Mouse (Mus musculus): ENCODE results near the gene Sapcd1. TPM values are rescaled to one million over a fixed set of nuclear protein-coding genes. Genes with fewer than 3 reads are reported as not detected.

The Sapcd1 gene
- polyA plus RNA-seq, 1 experiment = 0.87 TPM

DNA sequence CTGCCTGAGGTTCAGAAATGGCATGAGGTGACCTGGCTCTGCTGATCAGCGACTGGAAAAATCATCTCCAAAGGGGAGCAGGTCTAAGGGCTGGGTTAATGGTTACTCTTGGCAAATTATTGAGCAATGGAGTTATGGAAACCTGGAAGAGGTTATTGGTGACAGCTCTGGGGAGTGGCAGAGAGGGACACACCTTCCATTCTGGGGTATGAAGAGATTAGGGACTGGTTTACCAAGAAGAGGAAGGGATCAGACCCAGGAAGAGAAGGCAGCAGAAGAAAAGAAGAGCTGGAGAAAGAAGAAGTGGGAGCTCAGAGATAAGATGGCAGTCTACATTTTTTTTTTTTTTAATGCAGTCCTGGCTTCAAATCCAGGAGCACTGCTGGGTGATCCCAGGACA, 19.9 kb upstream of the Sapcd1 start:
- peaks cover 29% of the 10 kb centered on the region for H3K4me1 ChIP-seq (ENCODE audit: control insufficient read depth, insufficient read depth, insufficient read length, low read length)
- H3K36me3 ChIP-seq (ENCODE audit: control insufficient read depth, insufficient read depth, low read length) = peaks cover 7% of the 10 kb centered on the region
- 16% methylated on average over 1 of the region's 1 CpGs for WGBS
- TF ChIP-seq POLR2A (IDR thresholded peaks at IDR 0.05; ENCODE audit: low read depth, low read length) (no peak; the same call in 1 of the 2 replicates), CTCF (IDR thresholded peaks at IDR 0.05; ENCODE audit: extremely low read depth, insufficient read length, insufficient replicate concordance, low read depth, low read length) (no peak)
- peak overlapping the region; percentile 27; the same call in 1 of the 2 replicates for H3K4me3 ChIP-seq (ENCODE audit: low read depth, low read length)
- peak overlapping the region; percentile 97 for H3K27ac ChIP-seq (ENCODE audit: insufficient read depth, low read depth, low read length)
- H3K27me3 ChIP-seq (ENCODE audit: control insufficient read depth, insufficient read depth, low read length) = no peaks in the 10 kb centered on the region

DNA sequence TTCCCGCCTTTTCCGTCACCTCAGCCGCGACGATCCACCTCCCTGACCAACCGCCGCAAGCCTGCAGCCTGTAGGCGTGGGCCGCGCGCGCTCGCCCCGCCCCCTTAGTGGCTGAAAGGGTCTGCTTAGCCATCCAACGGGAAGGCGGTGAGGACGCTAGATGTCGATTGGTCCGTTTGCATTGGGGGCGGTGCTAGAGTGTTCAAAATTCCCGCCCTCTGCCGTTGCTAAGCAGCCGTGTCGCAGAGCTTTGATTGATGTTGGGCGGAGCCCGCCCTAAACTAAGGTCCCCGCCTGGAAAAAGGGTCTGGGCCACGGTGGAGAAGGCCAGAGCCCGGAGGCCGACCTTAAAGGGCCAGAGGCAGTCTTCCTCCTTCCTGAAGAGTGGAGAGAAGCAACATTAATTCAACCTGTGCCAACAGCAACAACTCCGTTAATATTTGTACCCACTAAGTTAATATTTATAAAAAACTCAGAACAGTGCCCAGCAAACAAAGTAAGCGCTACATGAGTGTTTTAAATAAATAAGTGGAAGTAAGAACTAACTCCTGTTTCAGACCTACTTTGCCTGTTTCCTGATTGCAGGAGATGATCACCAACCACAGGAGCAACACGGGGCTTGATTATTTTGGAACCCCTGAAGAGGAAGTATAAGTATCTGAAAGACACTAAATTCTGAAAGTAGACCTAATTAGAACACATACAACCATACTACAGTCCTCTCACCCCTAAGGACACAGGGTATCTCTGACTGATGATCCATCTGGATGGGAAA, 19.1 kb upstream of the Sapcd1 start, which contains the start of gene Msh5:
TSS of gene Msh5 (minus strand) at position 65 of the 775 bp plus-strand sequence.
- Histone ChIP-seq H3K4me1 (ENCODE audit: control insufficient read depth, insufficient read depth, insufficient read length, low read length) (peaks cover 22% of the 10 kb centered on the region), H3K36me3 (ENCODE audit: control insufficient read depth, insufficient read depth, low read length) (no peaks in the 10 kb centered on the region), H3K27ac (ENCODE audit: insufficient read depth, low read depth, low read length) (peak within 1 kb of the TSS; percentile 97), H3K27me3 (ENCODE audit: control insufficient read depth, insufficient read depth, low read length) (no peaks in the 10 kb centered on the region), H3K4me3 (ENCODE audit: low read depth, low read length) (peak within 1 kb of the TSS; percentile 65)
- TF ChIP-seq CTCF (IDR thresholded peaks at IDR 0.05; ENCODE audit: extremely low read depth, insufficient read length, insufficient replicate concordance, low read depth, low read length) (no peak), POLR2A (IDR thresholded peaks at IDR 0.05; ENCODE audit: low read depth, low read length) (no peak; the same call in 1 of the 2 replicates)
- WGBS = under 1% methylated on average over 33 of the region's 33 CpGs

- peak overlapping the region; percentile 26; the same call in 1 of the 2 replicates for H3K27ac ChIP-seq (ENCODE audit: insufficient read depth, low read depth, low read length)
- no peaks in the 10 kb centered on the region for H3K36me3 ChIP-seq (ENCODE audit: control insufficient read depth, insufficient read depth, low read length)
- TF ChIP-seq POLR2A (IDR thresholded peaks at IDR 0.05; ENCODE audit: low read depth, low read length) (peak; percentile 51; the same call in 1 of the 2 replicates), CTCF (IDR thresholded peaks at IDR 0.05; ENCODE audit: extremely low read depth, insufficient read length, insufficient replicate concordance, low read depth, low read length) (no peak)
- no peaks in the 10 kb centered on the region for H3K27me3 ChIP-seq (ENCODE audit: control insufficient read depth, insufficient read depth, low read length)
- whole genome bisulfite sequencing = 4% methylated on average over 48 of the region's 48 CpGs
- peaks cover 21% of the 10 kb centered on the region for H3K4me1 ChIP-seq (ENCODE audit: control insufficient read depth, insufficient read depth, insufficient read length, low read length)
- peak overlapping the region; percentile 65 for H3K4me3 ChIP-seq (ENCODE audit: low read depth, low read length)
Observed at GRCm38 (mm10) chr17:35045807-35046680, 18.2 kb upstream of the Sapcd1 start.

DNA sequence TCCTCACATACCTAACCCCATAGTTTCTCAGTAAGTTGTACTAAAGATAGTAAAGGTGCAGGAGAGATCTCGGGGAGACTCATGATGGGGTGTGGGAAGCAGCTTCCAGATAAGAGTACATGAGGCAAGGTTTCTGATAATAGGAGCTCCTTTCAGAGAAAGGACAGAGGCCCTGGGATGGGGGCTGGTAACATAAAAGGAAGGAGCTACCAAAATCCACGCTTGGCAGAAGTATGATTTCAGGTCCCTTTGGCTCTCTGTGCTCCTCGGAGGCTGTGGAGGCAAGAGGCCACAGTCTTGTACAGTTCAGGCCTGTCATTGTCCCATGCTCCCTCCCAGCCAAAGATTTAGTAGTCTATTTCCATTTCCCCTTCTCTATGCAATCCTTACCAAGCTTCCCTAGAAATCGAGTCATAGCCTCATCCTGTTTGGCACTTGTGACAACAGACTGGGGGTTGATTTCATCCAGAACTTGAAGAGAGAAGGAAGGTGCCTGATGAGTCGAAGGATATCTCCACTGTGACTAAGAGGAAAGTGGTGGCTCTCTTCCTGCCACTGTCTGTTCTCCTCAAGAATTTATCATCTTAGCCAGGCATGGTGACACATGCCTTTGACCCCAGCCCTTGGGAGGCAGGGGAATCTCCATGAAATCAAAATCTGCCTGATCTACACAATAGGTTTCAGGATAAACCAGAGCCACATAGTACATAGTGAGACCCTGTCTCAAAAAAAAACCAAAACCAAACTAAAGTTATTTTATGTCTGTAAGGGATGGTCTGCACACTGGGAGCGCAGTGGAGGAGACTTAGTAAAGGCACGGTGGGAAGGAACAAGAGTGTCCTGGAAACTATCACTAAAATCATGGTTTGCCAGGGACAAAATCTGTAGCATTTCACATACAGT, 17.3 kb upstream of the Sapcd1 start:
- H3K4me3 ChIP-seq (ENCODE audit: low read depth, low read length) = no peak overlapping the region
- WGBS = 61% methylated on average over 7 of the region's 7 CpGs
- H3K4me1 ChIP-seq (ENCODE audit: control insufficient read depth, insufficient read depth, insufficient read length, low read length) = peaks cover 21% of the 10 kb centered on the region
- H3K27ac ChIP-seq (ENCODE audit: insufficient read depth, low read depth, low read length) = peak overlapping the region; percentile 7; the same call in 1 of the 2 replicates
- H3K36me3 ChIP-seq (ENCODE audit: control insufficient read depth, insufficient read depth, low read length) = no peaks in the 10 kb centered on the region
- no peaks in the 10 kb centered on the region for H3K27me3 ChIP-seq (ENCODE audit: control insufficient read depth, insufficient read depth, low read length)
- TF ChIP-seq CTCF (IDR thresholded peaks at IDR 0.05; ENCODE audit: extremely low read depth, insufficient read length, insufficient replicate concordance, low read depth, low read length) (no peak), POLR2A (IDR thresholded peaks at IDR 0.05; ENCODE audit: low read depth, low read length) (no peak)

DNA sequence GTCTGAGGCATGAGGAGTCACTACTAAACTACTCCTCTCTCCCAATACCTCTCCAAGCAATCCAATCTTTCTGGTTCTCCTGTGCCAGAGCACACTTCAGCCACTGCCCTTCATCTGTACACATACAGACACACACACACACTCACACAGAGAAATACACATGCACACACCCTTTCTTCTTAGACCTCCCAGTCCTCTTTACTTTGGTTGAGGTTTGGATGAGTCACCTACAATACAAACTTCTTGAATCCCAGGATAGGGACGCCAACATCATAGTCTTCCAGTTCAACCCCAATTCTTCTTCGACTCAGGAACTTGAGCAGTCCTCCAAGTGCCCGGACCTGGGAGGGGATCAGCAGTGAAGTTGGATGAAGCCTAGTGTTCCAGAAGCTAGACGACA, 16.0 kb upstream of the Sapcd1 start:
- TF ChIP-seq POLR2A (IDR thresholded peaks at IDR 0.05; ENCODE audit: low read depth, low read length) = no peak
- H3K27ac ChIP-seq (ENCODE audit: insufficient read depth, low read depth, low read length) = no peak overlapping the region

DNA sequence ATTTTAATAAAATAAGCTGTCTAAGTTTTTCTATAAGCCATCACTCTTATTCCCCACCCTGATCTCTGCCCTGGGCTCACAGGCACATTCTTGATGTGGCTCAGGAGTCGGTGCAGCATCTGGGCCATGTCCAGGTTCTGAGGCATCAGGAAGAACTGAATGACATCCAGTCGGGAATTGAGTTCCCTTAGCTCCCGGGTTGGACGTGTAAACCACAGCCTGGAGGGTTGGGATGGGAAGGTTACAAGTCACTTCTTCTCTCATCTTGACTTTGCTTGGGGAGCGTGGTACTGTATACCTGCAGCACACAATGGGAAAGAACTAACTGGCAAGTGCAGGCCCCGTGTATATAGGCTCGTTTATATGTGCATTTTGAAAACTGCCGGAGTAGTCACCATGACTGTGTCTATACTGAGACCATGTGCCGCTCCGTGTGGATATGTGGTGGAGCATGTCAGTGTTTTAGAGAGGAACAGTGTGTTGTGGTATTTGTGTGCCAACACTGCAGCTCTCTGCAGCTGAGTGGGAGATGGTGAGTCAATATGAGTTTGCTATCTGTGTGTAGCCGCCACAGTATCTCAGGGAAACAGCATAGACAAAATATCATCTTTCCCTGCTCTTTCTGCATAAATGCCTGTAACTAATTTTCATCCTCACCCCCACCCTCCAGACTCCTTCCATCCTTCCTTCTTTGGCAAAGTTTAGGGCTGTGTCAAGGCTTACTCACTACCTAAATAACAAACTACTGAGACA, 11.5 kb upstream of the Sapcd1 start:
- TF ChIP-seq POLR2A (IDR thresholded peaks at IDR 0.05; ENCODE audit: low read depth, low read length) = no peak
- no peak for TF ChIP-seq CTCF (IDR thresholded peaks at IDR 0.05; ENCODE audit: extremely low read depth, insufficient read length, insufficient replicate concordance, low read depth, low read length)
- Histone ChIP-seq H3K27ac (ENCODE audit: insufficient read depth, low read depth, low read length) (no peak overlapping the region), H3K36me3 (ENCODE audit: control insufficient read depth, insufficient read depth, low read length) (no peaks in the 10 kb centered on the region), H3K27me3 (ENCODE audit: control insufficient read depth, insufficient read depth, low read length) (no peaks in the 10 kb centered on the region), H3K4me1 (ENCODE audit: control insufficient read depth, insufficient read depth, insufficient read length, low read length) (no peaks in the 10 kb centered on the region), H3K4me3 (ENCODE audit: low read depth, low read length) (no peak overlapping the region)
- WGBS = 89% methylated on average over 11 of the region's 11 CpGs

More for the DNA sequence above, 16.0 kb upstream of the Sapcd1 start:
- Histone ChIP-seq H3K36me3 (ENCODE audit: control insufficient read depth, insufficient read depth, low read length) (no peaks in the 10 kb centered on the region), H3K4me3 (ENCODE audit: low read depth, low read length) (no peak overlapping the region), H3K4me1 (ENCODE audit: control insufficient read depth, insufficient read depth, insufficient read length, low read length) (peaks cover 15% of the 10 kb centered on the region), H3K27me3 (ENCODE audit: control insufficient read depth, insufficient read depth, low read length) (no peaks in the 10 kb centered on the region)
- WGBS = 77% methylated on average over 4 of the region's 4 CpGs
